Mouse (Mus musculus): ENCODE data around the gene Etfrf1. TPM values are rescaled to one million over a fixed set of nuclear protein-coding genes. Genes with fewer than 3 reads are reported as not detected.

The Etfrf1 gene
- 32.4 and 38.4 TPM in 2 replicates for polyA plus RNA-seq (2011; ENCODE audit: insufficient read length, low read depth, missing spikeins)

DNA sequence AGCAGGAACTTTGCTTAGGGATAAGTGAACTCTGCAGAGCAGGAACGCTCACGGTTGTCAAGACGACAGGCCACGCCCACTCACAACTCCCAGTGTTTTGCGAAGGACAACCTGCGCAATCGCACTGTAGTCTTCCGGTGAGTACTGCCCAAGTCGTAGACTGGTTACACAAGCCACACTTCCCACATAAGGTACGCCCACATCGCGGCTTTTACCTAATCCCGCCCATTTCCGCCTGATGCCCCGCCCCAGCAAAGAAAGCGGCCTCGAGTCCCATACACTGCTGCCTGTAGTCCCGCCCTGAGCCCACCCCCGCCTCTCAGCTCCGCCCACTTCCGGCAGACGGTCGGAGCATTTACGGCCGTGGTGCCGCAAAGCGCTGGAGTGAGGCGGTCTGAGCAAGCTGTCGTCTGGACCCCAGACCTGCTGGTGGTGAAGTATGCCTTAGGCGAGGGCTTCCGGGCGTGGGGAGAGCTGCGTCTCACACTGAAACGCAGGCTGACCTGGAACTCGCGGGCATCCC is at the start of gene Etfrf1, which contains the start of gene Casc1:
Etfrf1 (plus strand) TSS at position 319 of the 523 bp plus-strand sequence.
Casc1 (minus strand) TSS at position 190 of the 523 bp plus-strand sequence.
- Histone ChIP-seq H3K4me3 (ENCODE audit: insufficient read depth, low read length) (peak within 1 kb of the TSS; percentile 76), H3K4me1 (ENCODE audit: control insufficient read depth, insufficient read depth, low read length) (peaks cover 2% of the 10 kb centered on the region; the same call in 1 of the 2 replicates), H3K27ac (ENCODE audit: insufficient read depth, low read length) (peak within 1 kb of the TSS; percentile 85)
- TF ChIP-seq CTCF (IDR thresholded peaks at IDR 0.05; ENCODE audit: borderline replicate concordance, insufficient read depth, low read length) (no peak), POLR2A (IDR thresholded peaks at IDR 0.05; ENCODE audit: low read depth, low read length) (peak; percentile 99)

- Histone ChIP-seq H3K4me3 (ENCODE audit: insufficient read depth, low read length) (no peak overlapping the region), H3K4me1 (ENCODE audit: control insufficient read depth, insufficient read depth, low read length) (peaks cover 6% of the 10 kb centered on the region; the same call in 1 of the 2 replicates), H3K27ac (ENCODE audit: insufficient read depth, low read length) (no peak overlapping the region)
- TF ChIP-seq POLR2A (IDR thresholded peaks at IDR 0.05; ENCODE audit: low read depth, low read length) (no peak), CTCF (IDR thresholded peaks at IDR 0.05; ENCODE audit: borderline replicate concordance, insufficient read depth, low read length) (no peak)
Measured at GRCm38 (mm10) chr6:145171892-145172606, 38.9 kb upstream of the Etfrf1 start.

DNA sequence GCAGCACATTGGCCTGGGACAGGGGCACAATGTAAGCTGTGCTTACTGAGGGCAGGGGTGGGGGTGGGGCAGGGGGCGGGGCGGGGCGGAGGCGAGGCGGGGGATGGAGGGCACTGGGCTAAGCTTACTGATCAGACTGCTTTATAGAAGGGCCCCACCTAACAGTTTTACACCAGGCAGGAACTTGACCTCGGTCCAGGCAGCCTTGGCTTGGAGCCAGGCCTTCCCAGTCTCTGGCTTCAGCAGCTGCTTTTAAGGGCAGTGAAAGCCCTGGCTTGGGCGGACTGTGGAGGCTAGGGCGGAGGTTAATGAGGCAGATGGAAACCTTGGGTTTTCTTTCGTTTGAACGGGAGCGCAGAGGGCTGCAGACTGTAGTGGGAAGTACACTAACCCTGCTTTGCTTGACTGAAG is 37.1 kb upstream of the Etfrf1 start:
- TF ChIP-seq CTCF (IDR thresholded peaks at IDR 0.05; ENCODE audit: borderline replicate concordance, insufficient read depth, low read length) = no peak
- TF ChIP-seq POLR2A (IDR thresholded peaks at IDR 0.05; ENCODE audit: low read depth, low read length) = no peak
- H3K4me1 ChIP-seq (ENCODE audit: control insufficient read depth, insufficient read depth, low read length) = peaks cover 6% of the 10 kb centered on the region; the same call in 1 of the 2 replicates
- no peak overlapping the region for H3K27ac ChIP-seq (ENCODE audit: insufficient read depth, low read length)
- no peak overlapping the region for H3K4me3 ChIP-seq (ENCODE audit: insufficient read depth, low read length)

DNA sequence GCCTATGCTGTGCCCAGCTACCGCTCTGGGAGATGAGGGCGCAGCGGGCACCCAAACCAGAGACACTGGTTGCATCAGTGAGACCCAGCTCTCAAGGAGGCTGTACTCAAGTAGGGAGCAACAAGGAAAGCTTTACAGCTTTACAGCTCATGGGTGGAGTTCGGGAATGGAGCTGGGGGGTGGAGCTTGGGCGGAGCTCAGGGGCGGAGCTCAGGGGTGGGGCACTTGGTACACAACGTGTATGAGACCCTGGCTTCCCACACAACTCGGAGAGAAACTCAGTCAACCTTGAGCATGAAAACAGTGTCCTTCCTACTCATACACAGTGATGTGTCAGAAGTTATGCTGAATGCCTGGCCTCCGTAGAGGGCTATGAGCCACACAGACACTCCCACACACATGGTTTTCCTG is 35.4 kb upstream of the Etfrf1 start:
- H3K27ac ChIP-seq (ENCODE audit: insufficient read depth, low read length) = no peak overlapping the region
- peaks cover 6% of the 10 kb centered on the region; the same call in 1 of the 2 replicates for H3K4me1 ChIP-seq (ENCODE audit: control insufficient read depth, insufficient read depth, low read length)
- no peak overlapping the region for H3K4me3 ChIP-seq (ENCODE audit: insufficient read depth, low read length)
- TF ChIP-seq POLR2A (IDR thresholded peaks at IDR 0.05; ENCODE audit: low read depth, low read length) (no peak), CTCF (IDR thresholded peaks at IDR 0.05; ENCODE audit: borderline replicate concordance, insufficient read depth, low read length) (no peak)

- H3K4me3 ChIP-seq (ENCODE audit: insufficient read depth, low read length) = no peak overlapping the region
- H3K27ac ChIP-seq (ENCODE audit: insufficient read depth, low read length) = no peak overlapping the region
- no peak for TF ChIP-seq POLR2A (IDR thresholded peaks at IDR 0.05; ENCODE audit: low read depth, low read length)
- no peak for TF ChIP-seq CTCF (IDR thresholded peaks at IDR 0.05; ENCODE audit: borderline replicate concordance, insufficient read depth, low read length)
- H3K4me1 ChIP-seq (ENCODE audit: control insufficient read depth, insufficient read depth, low read length) = peaks cover 6% of the 10 kb centered on the region; the same call in 1 of the 2 replicates
Measured at GRCm38 (mm10) chr6:145176474-145176873, 34.5 kb upstream of the Etfrf1 start.

- H3K4me3 ChIP-seq (ENCODE audit: insufficient read depth, low read length) = no peak overlapping the region
- no peaks in the 10 kb centered on the region for H3K4me1 ChIP-seq (ENCODE audit: control insufficient read depth, insufficient read depth, low read length)
- no peak overlapping the region for H3K27ac ChIP-seq (ENCODE audit: insufficient read depth, low read length)
- peak; percentile 33; the same call in 1 of the 2 replicates for TF ChIP-seq CTCF (IDR thresholded peaks at IDR 0.05; ENCODE audit: borderline replicate concordance, insufficient read depth, low read length)
- TF ChIP-seq POLR2A (IDR thresholded peaks at IDR 0.05; ENCODE audit: low read depth, low read length) = no peak
Measured at GRCm38 (mm10) chr6:145179665-145180064, 31.3 kb upstream of the Etfrf1 start.

- TF ChIP-seq POLR2A (IDR thresholded peaks at IDR 0.05; ENCODE audit: low read depth, low read length) (no peak), CTCF (IDR thresholded peaks at IDR 0.05; ENCODE audit: borderline replicate concordance, insufficient read depth, low read length) (no peak)
- Histone ChIP-seq H3K4me1 (ENCODE audit: control insufficient read depth, insufficient read depth, low read length) (no peaks in the 10 kb centered on the region), H3K4me3 (ENCODE audit: insufficient read depth, low read length) (no peak overlapping the region), H3K27ac (ENCODE audit: insufficient read depth, low read length) (no peak overlapping the region)
Measured at GRCm38 (mm10) chr6:145182044-145182443, 28.9 kb upstream of the Etfrf1 start.

DNA sequence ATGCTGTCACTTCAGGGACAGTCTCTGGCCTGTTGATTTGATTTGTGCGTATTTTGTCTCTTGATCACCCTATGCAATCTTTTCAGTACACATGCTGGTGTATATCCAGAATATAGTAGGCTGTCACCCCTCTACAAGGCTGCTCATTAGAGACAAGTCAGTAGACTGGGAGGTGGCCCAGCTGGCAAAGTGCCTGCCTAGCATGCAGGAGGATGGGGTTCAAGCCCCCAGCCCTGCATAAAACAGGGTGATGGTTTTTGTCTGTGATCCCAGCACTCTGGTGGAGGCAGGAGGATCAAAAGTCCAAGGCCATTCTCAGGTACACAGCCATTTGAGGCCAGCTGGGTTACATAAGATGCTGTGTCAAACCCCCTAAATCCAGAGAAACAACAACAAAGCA is 24.8 kb upstream of the Etfrf1 start:
- Histone ChIP-seq H3K4me3 (ENCODE audit: insufficient read depth, low read length) (no peak overlapping the region), H3K27ac (ENCODE audit: insufficient read depth, low read length) (no peak overlapping the region), H3K4me1 (ENCODE audit: control insufficient read depth, insufficient read depth, low read length) (no peaks in the 10 kb centered on the region)
- no peak for TF ChIP-seq CTCF (IDR thresholded peaks at IDR 0.05; ENCODE audit: borderline replicate concordance, insufficient read depth, low read length)
- TF ChIP-seq POLR2A (IDR thresholded peaks at IDR 0.05; ENCODE audit: low read depth, low read length) = no peak

- Histone ChIP-seq H3K4me1 (ENCODE audit: control insufficient read depth, insufficient read depth, low read length) (no peaks in the 10 kb centered on the region), H3K27ac (ENCODE audit: insufficient read depth, low read length) (no peak overlapping the region), H3K4me3 (ENCODE audit: insufficient read depth, low read length) (peak overlapping the region; percentile 24)
- no peak for TF ChIP-seq POLR2A (IDR thresholded peaks at IDR 0.05; ENCODE audit: low read depth, low read length)
- no peak for TF ChIP-seq CTCF (IDR thresholded peaks at IDR 0.05; ENCODE audit: borderline replicate concordance, insufficient read depth, low read length)
Measured at GRCm38 (mm10) chr6:145187093-145188088, 23.5 kb upstream of the Etfrf1 start.
